Mouse (Mus musculus) embryonic facial prominence, embryonic 11.5 days (tissue): ENCODE results near the gene 2210010C04Rik. TPM values are rescaled to one million over a fixed set of nuclear protein-coding genes. Genes with fewer than 3 reads are reported as not detected.
"Not testable (repeated sequence)": the region's sequence is repeated elsewhere in the genome, so short reads cannot be mapped to it uniquely, and the experiment has no call there.

Source experiments
- ATAC-seq: fragments of 200-750 bp; cut with Nextera tagmentation; replicated peaks from 2 replicates; pipeline ENCODE4 v1.8.0; 2017; ENCODE audit warnings: low read depth; ENCODE audit not compliant: insufficient number of reproducible peaks, low FRiP score, low TSS enrichment
- DNase-seq: peaks from one replicate; pipeline ENCODE4 v3.0.0-alpha.2; 2015; ENCODE audit warnings: low spot score
- H3K27ac ChIP-seq: fragments of 300-500 bp; sonication (generic); replicated peaks from 2 replicates; pipeline ENCODE4 v1.5.1; 2014; ENCODE audit warnings: mild to moderate bottlenecking, low read depth, low read length, control low read depth
- H3K27me3 ChIP-seq: fragments of 300-500 bp; sonication (generic); 2 replicates; pipeline ENCODE4 v1.6.1; 2014; ENCODE audit warnings: mild to moderate bottlenecking, low read length, moderate library complexity, mixed read lengths; ENCODE audit not compliant: control insufficient read depth, insufficient read depth
- H3K36me3 ChIP-seq: fragments of 300-500 bp; sonication (generic); replicated peaks from 2 replicates; pipeline ENCODE4 v1.6.1; 2014; ENCODE audit warnings: low read depth, mild to moderate bottlenecking, low read length, moderate library complexity, mixed read lengths; ENCODE audit not compliant: control insufficient read depth, insufficient read depth
- H3K4me1 ChIP-seq: fragments of 300-500 bp; sonication (generic); 2 replicates; pipeline ENCODE4 v1.6.1; 2014; ENCODE audit warnings: low read length, mixed read lengths; ENCODE audit not compliant: control insufficient read depth, insufficient read depth
- H3K4me2 ChIP-seq: fragments of 300-500 bp; sonication (generic); 2 replicates; pipeline ENCODE4 v1.6.1; 2014; ENCODE audit warnings: low read depth, mild to moderate bottlenecking, control low read depth, low read length, moderate library complexity
- H3K4me3 ChIP-seq: fragments of 300-500 bp; sonication (generic); 2 replicates; pipeline ENCODE4 v1.5.1; 2014; ENCODE audit warnings: low read depth, low read length, control low read depth
- H3K9ac ChIP-seq: fragments of 300-500 bp; sonication (generic); replicated peaks from 2 replicates; pipeline ENCODE4 v1.6.1; 2014; ENCODE audit warnings: mild to moderate bottlenecking, control low read depth, low read length
- H3K9me3 ChIP-seq: fragments of 300-500 bp; sonication (generic); replicated peaks from 2 replicates; pipeline ENCODE4 v1.6.1; 2016; ENCODE audit warnings: mild to moderate bottlenecking, low read length, inconsistent platforms, mixed read lengths; ENCODE audit not compliant: control insufficient read depth
- WGBS: fragments of 180-500 bp; shearing (Covaris S2); extraction: QIAGEN DNeasy Blood & Tissue Kit; methylation state at CpG from one replicate; pipeline ENCODE4 v1.1.7; 2014; 5-methylcytosine and 5-hydroxymethylcytosine counted together
- polyA plus RNA-seq: library from polyadenylated mRNA; unstranded; fragments of >200 nt; fragmentation: Nextera tagmentation; extraction: Ambion mirVana; gene quantifications from 2 replicates; pipeline ENCODE4 v1.2.1, GENCODE M21; 2014

2210010C04Rik gene
- polyA plus RNA-seq, 1 experiment from 2014 or later: not detected

DNA sequence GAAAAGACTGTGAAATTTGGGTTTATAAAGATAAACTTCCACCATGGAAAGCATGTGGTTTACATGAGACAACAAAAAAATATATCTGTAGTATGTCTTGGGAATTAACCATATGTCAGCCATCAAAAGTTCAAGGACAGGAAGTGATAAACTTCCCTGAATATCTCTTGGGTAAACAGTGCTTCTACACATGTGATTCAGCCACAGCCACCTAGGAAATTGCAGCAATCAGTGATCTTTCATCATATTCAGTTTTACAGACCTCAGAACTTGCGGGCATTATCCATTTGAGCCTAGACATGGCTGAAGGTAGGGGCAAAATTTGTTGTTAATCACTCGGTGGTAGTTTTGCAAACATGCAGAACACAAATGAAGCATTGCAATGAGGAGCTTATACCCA lies 16.7 kb downstream of the 2210010C04Rik start:
- WGBS: 83% methylated on average over 2 of the region's 2 CpGs
- no peak for ATAC-seq

GRCm38 (mm10) chr6:41015065-41015464 lies 20.2 kb downstream of the 2210010C04Rik start:
- ATAC-seq (no peak), DNase-seq (no peak)
- no peak overlapping the region for H3K4me2 ChIP-seq
- H3K9ac ChIP-seq: no peak overlapping the region
- H3K36me3 ChIP-seq: no peaks in the 10 kb centered on the region
- no peak overlapping the region for H3K4me3 ChIP-seq
- no peaks in the 10 kb centered on the region for H3K27me3 ChIP-seq
- H3K9me3 ChIP-seq: no peaks in the 10 kb centered on the region
- WGBS: 83% methylated on average over 4 of the region's 4 CpGs
- no peaks in the 10 kb centered on the region for H3K4me1 ChIP-seq
- no peak overlapping the region for H3K27ac ChIP-seq

More for the DNA sequence above, 16.7 kb downstream of the 2210010C04Rik start:
- Histone ChIP-seq H3K27ac (no peak overlapping the region), H3K27me3 (no peaks in the 10 kb centered on the region), H3K4me3 (no peak overlapping the region), H3K36me3 (no peaks in the 10 kb centered on the region), H3K4me2 (no peak overlapping the region), H3K4me1 (no peaks in the 10 kb centered on the region), H3K9me3 (no peaks in the 10 kb centered on the region), H3K9ac (no peak overlapping the region)
- no peak for DNase-seq

- not testable (repeated sequence) for H3K9ac ChIP-seq, H3K9me3 ChIP-seq, H3K27ac ChIP-seq, H3K27me3 ChIP-seq, H3K4me1 ChIP-seq, H3K4me2 ChIP-seq, H3K4me3 ChIP-seq, ATAC-seq, H3K36me3 ChIP-seq, DNase-seq
Measured at GRCm38 (mm10) chr6:40999379-40999778, 35.9 kb downstream of the 2210010C04Rik start, which contains the start of gene Gm2663. TSS of gene Gm2663 (minus strand) at chr6:40999479.

Other genes with a start within 250 kb of the 2210010C04Rik start
- not detected in 2 replicates for gene Moxd2, start 148.0 kb downstream of the 2210010C04Rik start, polyA plus RNA-seq
- not detected in 2 replicates for gene Prss58, start 135.1 kb downstream of the 2210010C04Rik start, polyA plus RNA-seq
- not detected in 2 replicates for gene 1700074P13Rik, start 95.0 kb downstream of the 2210010C04Rik start, polyA plus RNA-seq
- not detected in 2 replicates for gene Gm4744, start 83.6 kb downstream of the 2210010C04Rik start, polyA plus RNA-seq
- gene 1810009J06Rik, start 70.8 kb downstream of the 2210010C04Rik start, polyA plus RNA-seq: not detected in 2 replicates
- not detected in 2 replicates for gene Gm2663, start 36.0 kb downstream of the 2210010C04Rik start, polyA plus RNA-seq